Comparison of ENCODE assay signal across 10 mouse cellular contexts in genomic region chr9:25485006-25485405, GRCm38 (mm10). TPM values are rescaled to one million over a fixed set of nuclear protein-coding genes. Genes with fewer than 3 reads are reported as not detected.
DNase-seq lines count a peak whose midpoint lies in the region; ATAC-seq and TF ChIP-seq lines count a peak whose summit lies in the region.
"Had no signal": no experiment of that assay in that cellular context is flagged by ENCODE, and none has a peak within 500 bp of the region (broad histone marks: within the 10 kb centered on the region; RNA-seq: fewer than 3 reads in every experiment).

No protein-coding gene starts in this region.

- no peak for TF ChIP-seq CTCF in lung, embryonic 14.5 days (IDR thresholded peaks at IDR 0.05; ENCODE audit: low read depth)
- TF ChIP-seq CTCF in lung, adult 2 months (IDR thresholded peaks at IDR 0.05; ENCODE audit: insufficient read depth, low read length) = no peak
- no peak for TF ChIP-seq CTCF in olfactory bulb, adult 2 months (IDR thresholded peaks at IDR 0.05; ENCODE audit: insufficient read depth, low read depth, low read length)

- no peak for ATAC-seq in lung, embryonic 14.5 days (ENCODE audit: insufficient read depth)
- ATAC-seq in limb, embryonic 12.5 days (ENCODE audit: insufficient number of reproducible peaks, insufficient read depth, low FRiP score, low TSS enrichment, low read depth) = no peak

- H3K36me3 ChIP-seq in lung, embryonic 14.5 days (ENCODE audit: insufficient read depth) = no peaks in the 10 kb centered on the region
- peaks cover 9% of the 10 kb centered on the region; the same call in 1 of the 2 replicates for H3K36me3 ChIP-seq in limb, embryonic 12.5 days

- H3K9ac ChIP-seq in lung, embryonic 14.5 days = no peak overlapping the region
- no peak overlapping the region for H3K9ac ChIP-seq in limb, embryonic 12.5 days (replicated peaks)

- peak overlapping the region; percentile 93; the same call in 1 of the 2 replicates for H3K4me2 ChIP-seq in lung, embryonic 14.5 days
- H3K4me2 ChIP-seq in limb, embryonic 12.5 days = peak overlapping the region; percentile 72

- TF ChIP-seq POLR2A in lung, adult 2 months (IDR thresholded peaks at IDR 0.05; ENCODE audit: borderline replicate concordance, extremely low read depth, low read depth, low read length) = no peak
- TF ChIP-seq POLR2A in olfactory bulb, adult 2 months (IDR thresholded peaks at IDR 0.05; ENCODE audit: insufficient read depth, low read depth, low read length) = no peak

- WGBS in lung, embryonic 14.5 days = 74% methylated on average over 2 of the region's 2 CpGs
- WGBS in lung, adult 2 months = 86% methylated on average over 2 of the region's 2 CpGs
- WGBS in limb, embryonic 12.5 days = 90% methylated on average over 2 of the region's 2 CpGs
- 31% methylated on average over 2 of the region's 2 CpGs for WGBS in olfactory bulb, adult 2 months

- no peak overlapping the region for H3K27ac ChIP-seq in lung, embryonic 14.5 days (ENCODE audit: low read depth)
- no peak overlapping the region for H3K27ac ChIP-seq in limb, embryonic 12.5 days
- H3K27ac ChIP-seq in olfactory bulb, adult 2 months (ENCODE audit: insufficient read depth, low read depth, low read length) = peak overlapping the region; percentile 16; the same call in 1 of the 2 replicates

- H3K27me3 ChIP-seq in lung, embryonic 14.5 days (ENCODE audit: insufficient read depth, low read length) = no peaks in the 10 kb centered on the region
- no peaks in the 10 kb centered on the region for H3K27me3 ChIP-seq in limb, embryonic 12.5 days

- peak; percentile 22 for DNase-seq in gastrocnemius, postnatal 10 days
- DNase-seq in gastrocnemius, adult 18-20 months (ENCODE audit: low spot score) = no peak
- peak; percentile 34 for DNase-seq in lung, embryonic 14.5 days
- no peak for DNase-seq in lung, adult 2 months
- no peak for DNase-seq in right cerebral cortex, adult 2 months (ENCODE audit: low spot score in 2 of 2)
- no peak for DNase-seq in adrenal gland, postnatal 4 days (ENCODE audit: low spot score in 2 of 2)
- DNase-seq: kidney, adult 11 months had no signal

- no peaks in the 10 kb centered on the region for H3K9me3 ChIP-seq in lung, embryonic 14.5 days (ENCODE audit: low read depth, low read length)
- H3K9me3 ChIP-seq in limb, embryonic 12.5 days = no peaks in the 10 kb centered on the region

- 0 out of 2 replicates have a peak, but pooled peaks cover 12% of the 10 kb centered on the region for H3K4me1 ChIP-seq in lung, embryonic 14.5 days (ENCODE audit: insufficient read depth)
- H3K4me1 ChIP-seq in lung, adult 2 months (ENCODE audit: control insufficient read depth, insufficient read depth, low read length) = 0 out of 2 replicates have a peak, but pooled peaks cover 7% of the 10 kb centered on the region
- peaks cover 48% of the 10 kb centered on the region for H3K4me1 ChIP-seq in limb, embryonic 12.5 days (replicated peaks)
- peaks cover 27% of the 10 kb centered on the region for H3K4me1 ChIP-seq in olfactory bulb, adult 2 months (ENCODE audit: control insufficient read depth, insufficient read depth, low read length)

- no peak overlapping the region for H3K4me3 ChIP-seq in lung, embryonic 14.5 days (ENCODE audit: low read depth, low read length)
- H3K4me3 ChIP-seq in lung, adult 2 months (replicated peaks; ENCODE audit: extremely low read depth, low read depth, low read length) = no peak overlapping the region
- H3K4me3 ChIP-seq in limb, embryonic 12.5 days (replicated peaks) = 0 out of 2 replicates have a peak overlapping the region, but pooled peaks have one; percentile 72
- peak overlapping the region; percentile 53; the same call in 1 of the 2 replicates for H3K4me3 ChIP-seq in olfactory bulb, adult 2 months (ENCODE audit: insufficient read depth, low read depth, low read length)
- H3K4me3 ChIP-seq: erythroblast, embryonic 14.5 days had no signal

RNA-seq across cellular contexts. Expression of gene Eepd1, which starts 3.7 kb away (rescaled TPM):
- total RNA-seq in gastrocnemius, postnatal 10 days (2021) = 10 to 100 TPM; 49.4 to 59.9 TPM
- 100 to 1,000 TPM; 125 to 132 TPM for total RNA-seq in gastrocnemius, adult 18-20 months (2021)
- polyA plus RNA-seq in lung, embryonic 14.5 days (2014; fragmentation: Nextera tagmentation; extraction: Ambion mirVana) = 8.4 and 9.4 TPM in 2 replicates
- polyA plus RNA-seq in lung, adult 2 months (2012; rRNA removed) = 7.3 and 8.4 TPM in 2 replicates
- 24.1 and 24.3 TPM in 2 replicates for polyA plus RNA-seq in limb, embryonic 12.5 days (2016; fragmentation: Nextera tagmentation; extraction: Ambion mirVana)
- not detected in 2 replicates for polyA plus RNA-seq in olfactory bulb, adult 2 months (2012; ENCODE audit: insufficient read depth, insufficient read length, low replicate concordance, missing spikeins)
- total RNA-seq in adrenal gland, postnatal 4 days (2021) = 10 to 100 TPM; 41.6 to 49.1 TPM

Comparison
In these comparisons a context has a peak if more than half of its experiments do, and no peak if none do; other contexts are left out.
1. DNase-seq: peak in gastrocnemius, postnatal 10 days (single experiment) and lung, embryonic 14.5 days (single experiment); none in gastrocnemius, adult 18-20 months (single experiment), lung, adult 2 months (single experiment), right cerebral cortex, adult 2 months (0 of 2) and adrenal gland, postnatal 4 days (0 of 2).
2. H3K4me3 ChIP-seq: peak in limb, embryonic 12.5 days (single experiment) and olfactory bulb, adult 2 months (single experiment); none in lung, embryonic 14.5 days (single experiment) and lung, adult 2 months (single experiment).